Mouse (Mus musculus): Measurements from ENCODE around the gene Slc16a5.
"Not testable (repeated sequence)": the region's sequence is repeated elsewhere in the genome, so short reads cannot be mapped to it uniquely, and the experiment has no call there.

Slc16a5 gene

GRCm38 (mm10) chr11:115477388-115477787 lies 15.1 kb downstream of the Slc16a5 start:
- in situ Hi-C loops (cut with MboI, MseI): not testable (repeated sequence)

GRCm38 (mm10) chr11:115478296-115478938 lies 16.1 kb downstream of the Slc16a5 start:
- in situ Hi-C loops (cut with MboI, MseI): no loop called here

- in situ Hi-C loops (cut with MboI, MseI): no loop called here
These were observed 19.4 kb downstream of the Slc16a5 start for GRCm38 (mm10) chr11:115481553-115482259.

GRCm38 (mm10) chr11:115483278-115483677 lies 21.0 kb downstream of the Slc16a5 start:
- in situ Hi-C loops (cut with MboI, MseI): no loop called here

GRCm38 (mm10) chr11:115483726-115484125 lies 21.5 kb downstream of the Slc16a5 start:
- in situ Hi-C loops (cut with MboI, MseI): no loop called here

- in situ Hi-C loops (cut with MboI, MseI): no loop called here
These were observed 22.9 kb downstream of the Slc16a5 start for GRCm38 (mm10) chr11:115485155-115485554.

- in situ Hi-C loops (cut with MboI, MseI): no loop called here
These were observed 26.4 kb downstream of the Slc16a5 start for GRCm38 (mm10) chr11:115488551-115489104.

- in situ Hi-C loops (cut with MboI, MseI): no loop called here
These were observed 28.4 kb downstream of the Slc16a5 start for GRCm38 (mm10) chr11:115490441-115491355.

- in situ Hi-C loops (cut with MboI, MseI): no loop called here
These were observed 29.2 kb downstream of the Slc16a5 start, which contains the start of gene Nt5c for GRCm38 (mm10) chr11:115491356-115492083. Gene Nt5c, minus strand, starts transcription at chr11:115491862.

GRCm38 (mm10) chr11:115492387-115492786 lies 30.1 kb downstream of the Slc16a5 start:
- in situ Hi-C loops (cut with MboI, MseI): no loop called here

- in situ Hi-C loops (cut with MboI, MseI): not testable (repeated sequence)
These were observed 34.3 kb downstream of the Slc16a5 start for GRCm38 (mm10) chr11:115496559-115496958.

GRCm38 (mm10) chr11:115502636-115503035 lies 40.4 kb downstream of the Slc16a5 start:
- in situ Hi-C loops (cut with MboI, MseI): no loop called here

- in situ Hi-C loops (cut with MboI, MseI): no loop called here
These were observed 44.3 kb downstream of the Slc16a5 start for GRCm38 (mm10) chr11:115506586-115506985.

- in situ Hi-C loops (cut with MboI, MseI): no loop called here
These were observed 45.8 kb downstream of the Slc16a5 start for GRCm38 (mm10) chr11:115508061-115508460.

GRCm38 (mm10) chr11:115509773-115510506 lies 47.7 kb downstream of the Slc16a5 start:
- in situ Hi-C loops (cut with MboI, MseI): loop anchor here (5.0 kb wide), 1 partner anchor 98 kb away; no protein-coding TSS in a partner anchor

GRCm38 (mm10) chr11:115510507-115510888 lies 48.2 kb downstream of the Slc16a5 start:
- in situ Hi-C loops (cut with MboI, MseI): loop anchor here (5.0 kb wide), 1 partner anchor 98 kb away; no protein-coding TSS in a partner anchor

- in situ Hi-C loops (cut with MboI, MseI): loop anchor here (5.0 kb wide), 1 partner anchor 99 kb away; no protein-coding TSS in a partner anchor
These were observed 48.8 kb downstream of the Slc16a5 start for GRCm38 (mm10) chr11:115511121-115511520.

GRCm38 (mm10) chr11:115512004-115512403 lies 49.7 kb downstream of the Slc16a5 start:
- in situ Hi-C loops (cut with MboI, MseI): loop anchor here (5.0 kb wide), 1 partner anchor 100 kb away; no protein-coding TSS in a partner anchor

GRCm38 (mm10) chr11:115512407-115513183 lies 50.3 kb downstream of the Slc16a5 start:
- in situ Hi-C loops (cut with MboI, MseI): loop anchor here (5.0 kb wide), 1 partner anchor 100 kb away; no protein-coding TSS in a partner anchor

Measured in regulatory T cell (primary cell).